Mouse (Mus musculus) liver, embryonic 14.5 days (tissue): ENCODE data around the gene Cxcr5. TPM values are rescaled to one million over a fixed set of nuclear protein-coding genes. Genes with fewer than 3 reads are reported as not detected.
"Not testable (repeated sequence)": the region's sequence is repeated elsewhere in the genome, so short reads cannot be mapped to it uniquely, and the experiment has no call there.

Experiments
- ATAC-seq: fragments of 200-750 bp; cut with Nextera tagmentation; 2 replicates; pipeline ENCODE4 v1.8.0; 2017; ENCODE audit warnings: moderate number of reproducible peaks, mild to moderate bottlenecking, moderate library complexity; ENCODE audit not compliant: insufficient read depth
- DNase-seq, 3 experiments: peaks; one replicate each; pipeline ENCODE4 v3.0.0-alpha.2; 2012 to 2013; ENCODE audit warnings: low read depth in 3 of 3, low spot score in 3 of 3
- H3K27ac ChIP-seq: fragments of 300-500 bp; sonication (generic); 2 replicates; pipeline ENCODE4 v1.5.1; 2014; ENCODE audit warnings: moderate library complexity, mild to moderate bottlenecking, control low read depth, inconsistent platforms
- H3K27me3 ChIP-seq: fragments of 300-500 bp; sonication (generic); 2 replicates; pipeline ENCODE4 v1.6.1; 2014; ENCODE audit warnings: mild to moderate bottlenecking, low read length, moderate library complexity; ENCODE audit not compliant: control insufficient read depth, insufficient read depth
- H3K36me3 ChIP-seq: fragments of 300-500 bp; sonication (generic); replicated peaks from 2 replicates; pipeline ENCODE4 v1.6.1; 2014; ENCODE audit warnings: low read depth; ENCODE audit not compliant: control insufficient read depth, insufficient read depth
- H3K4me1 ChIP-seq, 2 experiments: fragments of 200-500 bp in 1 of 2; fragments of 300-500 bp in 1 of 2; sonication (generic) in 1 of 2; replicated peaks; 2 replicates each; pipeline ENCODE4 v1.6.1; 2012 to 2014; ENCODE audit warnings: antibody characterized with exemption in 1 of 2, inconsistent platforms in 1 of 2, low read length in 1 of 2; ENCODE audit not compliant: control insufficient read depth in 2 of 2, insufficient read depth in 2 of 2
- H3K4me2 ChIP-seq: fragments of 300-500 bp; sonication (generic); 2 replicates; pipeline ENCODE4 v1.6.1; 2014; ENCODE audit warnings: low read depth, mild to moderate bottlenecking, control low read depth, moderate library complexity
- H3K4me3 ChIP-seq, 2 experiments: fragments of 200-500 bp in 1 of 2; fragments of 300-500 bp in 1 of 2; sonication (generic) in 1 of 2; 2 replicates each; pipeline ENCODE4 v1.5.1; 2012 to 2014; ENCODE audit warnings: low read depth in 2 of 2, low read length in 2 of 2, mild to moderate bottlenecking in 2 of 2, control low read depth in 1 of 2, inconsistent platforms in 1 of 2, moderate library complexity in 1 of 2; ENCODE audit not compliant: insufficient read depth in 1 of 2
- H3K9ac ChIP-seq: fragments of 300-500 bp; sonication (generic); replicated peaks from 2 replicates; pipeline ENCODE4 v1.6.1; 2014; ENCODE audit warnings: mild to moderate bottlenecking, control low read depth, moderate library complexity
- H3K9me3 ChIP-seq: fragments of 300-500 bp; sonication (generic); 2 replicates; pipeline ENCODE4 v1.6.1; 2016; ENCODE audit warnings: low read length, mixed read lengths; ENCODE audit not compliant: control insufficient read depth
- CTCF ChIP-seq: IDR thresholded peaks from 2 replicates; pipeline ENCODE4 v1.5.1; 2016; ENCODE audit warnings: antibody characterized with exemption, low read depth, control low read depth
- EP300 ChIP-seq: IDR thresholded peaks from 2 replicates; pipeline ENCODE4 v1.6.1; 2016; ENCODE audit warnings: antibody characterized with exemption, low read depth
- WGBS: fragments of 180-500 bp; shearing (Covaris S2); extraction: QIAGEN DNeasy Blood & Tissue Kit; methylation state at CpG from one replicate; pipeline ENCODE4 v1.1.7; 2014; ENCODE audit not compliant: insufficient replicate concordance; 5-methylcytosine and 5-hydroxymethylcytosine counted together
- polyA plus RNA-seq, 2 experiments: library from polyadenylated mRNA; depleted of rRNA in 1 of 2; stranded (reverse) in 1 of 2; unstranded in 1 of 2; fragments of >200 nt; fragmentation: Nextera tagmentation in 1 of 2; extraction: Ambion mirVana in 1 of 2; gene quantifications; 2 replicates each; pipeline versions ENCODE4 v1.2.1 to v1.2.3; 2012 to 2014

Gene Cxcr5
- polyA plus RNA-seq, 2 experiments, result 0.03 TPM; not detected in 1

DNA sequence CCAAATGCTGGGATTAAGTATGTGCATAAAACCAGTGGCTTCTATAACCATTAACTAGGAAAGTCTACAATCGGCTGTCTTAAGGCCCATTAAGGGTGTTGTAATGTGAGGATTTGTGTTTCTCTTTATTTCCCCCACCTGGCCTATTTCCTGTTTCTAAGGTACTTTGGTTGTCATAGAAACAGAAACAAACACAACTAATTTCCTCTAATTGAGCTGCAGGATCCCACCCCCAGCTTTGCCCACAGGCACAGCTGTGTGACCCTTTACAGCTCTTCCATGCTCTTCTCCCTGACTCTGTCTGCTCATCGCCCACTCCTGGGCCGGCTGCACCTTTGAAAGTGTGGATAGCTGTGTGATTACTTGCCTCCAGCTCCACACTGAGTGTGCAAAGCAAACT is 19.7 kb upstream of the Cxcr5 start:
- 60% methylated on average over 3 of the region's 3 CpGs for WGBS
- no peaks in the 10 kb centered on the region for H3K36me3 ChIP-seq
- H3K4me3 ChIP-seq, result no peak overlapping the region
- no peak overlapping the region for H3K9ac ChIP-seq
- no peak for ATAC-seq
- no peak overlapping the region for H3K27ac ChIP-seq
- no peaks in the 10 kb centered on the region; the same call in 1 of the 2 replicates for H3K9me3 ChIP-seq
- no peaks in the 10 kb centered on the region for H3K27me3 ChIP-seq
- TF ChIP-seq CTCF (no peak), EP300 (no peak)
- no peak for DNase-seq
- peaks cover 24 to 25% of the 10 kb centered on the region in 2 experiments for H3K4me1 ChIP-seq
- no peak overlapping the region for H3K4me2 ChIP-seq

DNA sequence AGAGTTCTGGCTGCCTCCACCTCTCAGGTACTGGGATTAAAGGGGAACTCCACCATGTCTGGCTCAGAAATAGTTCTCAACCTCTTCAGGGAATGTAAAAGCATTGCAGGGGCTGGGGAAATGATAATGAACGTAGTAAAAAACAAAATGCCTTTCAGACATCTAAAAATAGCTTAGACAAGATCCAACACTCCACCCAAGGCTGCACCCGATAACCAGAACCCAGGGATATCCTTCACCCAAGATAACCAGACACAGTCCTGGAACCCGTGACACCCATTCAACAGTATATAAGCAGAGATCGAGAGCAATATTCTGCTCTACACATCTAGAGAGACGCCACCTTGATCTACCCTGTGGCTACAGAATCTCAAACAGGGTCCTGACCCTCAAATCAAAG is 18.4 kb upstream of the Cxcr5 start:
- 18% methylated on average over 5 of the region's 5 CpGs for WGBS
- H3K27me3 ChIP-seq, result no peaks in the 10 kb centered on the region

DNA sequence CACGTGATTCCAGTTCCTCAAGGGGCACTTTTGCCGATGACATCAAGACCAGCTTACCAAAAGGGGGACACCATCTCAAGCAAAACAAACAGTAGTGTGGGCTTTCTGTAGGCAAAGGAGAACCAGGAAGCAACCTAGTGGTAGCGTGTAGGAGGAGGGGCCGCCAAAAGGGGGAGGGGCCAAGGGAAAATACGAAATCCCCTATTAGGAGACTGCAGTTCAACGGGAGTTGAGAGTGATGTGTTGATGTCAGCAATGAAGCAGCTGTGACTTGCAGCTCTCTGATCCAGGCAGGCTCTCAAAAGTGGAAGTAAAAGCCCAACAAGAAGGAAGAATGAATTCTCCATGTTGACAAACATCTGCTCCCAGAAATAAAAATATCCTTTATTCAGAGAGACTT is 17.7 kb upstream of the Cxcr5 start:
- Histone ChIP-seq H3K4me3 (peak overlapping the region; percentile 41 to 45), H3K4me1 (peaks cover 24 to 25% of the 10 kb centered on the region in 2 experiments), H3K9ac (peak overlapping the region; percentile 64), H3K36me3 (no peaks in the 10 kb centered on the region), H3K27ac (peak overlapping the region; percentile 93), H3K27me3 (no peaks in the 10 kb centered on the region), H3K9me3 (no peaks in the 10 kb centered on the region; the same call in 1 of the 2 replicates), H3K4me2 (peak overlapping the region; percentile 77)
- peak; percentile 60; the same call in 1 of the 2 replicates for ATAC-seq
- 3% methylated on average over 6 of the region's 6 CpGs for WGBS
- DNase-seq, result peak in 2 of 3 experiments; percentile 51 to 78
- no peak for TF ChIP-seq EP300
- no peak for TF ChIP-seq CTCF

More for the DNA sequence above, 18.4 kb upstream of the Cxcr5 start:
- H3K9me3 ChIP-seq, result no peaks in the 10 kb centered on the region; the same call in 1 of the 2 replicates
- H3K36me3 ChIP-seq, result no peaks in the 10 kb centered on the region
- H3K4me3 ChIP-seq, result peak overlapping the region in 1 of 2 experiments; percentile 32; a peak in 2 of 4 replicates
- H3K9ac ChIP-seq, result peak overlapping the region; percentile 64
- peak overlapping the region; percentile 77 for H3K4me2 ChIP-seq
- peaks cover 24 to 25% of the 10 kb centered on the region in 2 experiments for H3K4me1 ChIP-seq
- ATAC-seq (peak; percentile 95), DNase-seq (peak; percentile 52 to 79 (median 56))
- peak overlapping the region; percentile 93 for H3K27ac ChIP-seq
- TF ChIP-seq CTCF (no peak), EP300 (peak; percentile 85)

DNA sequence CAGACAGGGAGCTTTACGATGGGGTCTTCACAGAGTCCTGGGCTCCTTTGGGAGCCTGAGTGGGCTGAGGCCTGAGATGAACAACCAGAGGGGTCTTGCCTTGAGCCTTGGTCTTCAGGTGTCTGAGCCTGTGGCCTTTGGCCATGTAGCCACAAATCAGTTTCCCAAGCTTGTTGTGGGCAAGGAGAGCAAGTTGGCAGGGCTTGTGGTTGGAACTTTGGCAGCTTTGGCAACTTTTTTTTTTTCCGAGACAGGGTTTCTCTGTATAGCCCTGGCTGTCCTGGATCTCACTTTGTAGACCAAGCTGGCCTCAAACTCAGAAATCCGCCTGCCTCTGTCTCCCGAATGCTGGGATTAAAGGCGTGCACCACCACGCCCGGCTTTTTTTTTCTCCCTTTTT is 14.4 kb upstream of the Cxcr5 start:
- not testable (repeated sequence) for H3K4me2 ChIP-seq, H3K27ac ChIP-seq, H3K36me3 ChIP-seq, H3K4me3 ChIP-seq, H3K9me3 ChIP-seq, H3K9ac ChIP-seq, H3K27me3 ChIP-seq, ATAC-seq, DNase-seq
- H3K4me1 ChIP-seq, result peaks cover 18 to 20% of the 10 kb centered on the region in 2 experiments
- 68% methylated on average over 7 of the region's 7 CpGs for WGBS

DNA sequence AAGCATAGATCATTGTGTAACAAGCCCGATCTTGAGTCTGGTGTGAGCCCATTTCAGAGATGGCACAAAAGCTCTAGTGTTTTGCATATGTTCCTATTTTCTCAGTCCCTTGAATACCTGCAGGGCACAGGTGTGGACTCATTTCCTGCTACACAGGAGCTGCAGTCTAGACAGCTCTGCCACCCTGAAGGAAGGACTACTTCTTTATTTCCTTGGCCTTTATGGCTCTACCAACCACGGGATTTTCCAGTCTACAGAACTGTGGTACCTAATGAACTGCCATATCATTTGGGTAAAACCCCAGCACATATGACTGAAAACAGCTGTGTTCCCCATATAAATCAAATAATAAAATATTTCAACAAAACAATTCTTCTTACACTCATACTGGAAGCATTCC is 13.4 kb upstream of the Cxcr5 start:
- WGBS, result 77% methylated on average over 2 of the region's 2 CpGs

More for the DNA sequence above, 13.4 kb upstream of the Cxcr5 start:
- H3K4me3 ChIP-seq, result no peak overlapping the region
- no peak for DNase-seq
- H3K27ac ChIP-seq, result no peak overlapping the region
- peaks cover 11 to 13% of the 10 kb centered on the region in 2 experiments for H3K4me1 ChIP-seq
- no peaks in the 10 kb centered on the region for H3K9me3 ChIP-seq
- H3K4me2 ChIP-seq, result no peak overlapping the region
- ATAC-seq, result no peak
- no peak for TF ChIP-seq CTCF
- no peak for TF ChIP-seq EP300
- no peaks in the 10 kb centered on the region for H3K27me3 ChIP-seq
- no peaks in the 10 kb centered on the region for H3K36me3 ChIP-seq
- H3K9ac ChIP-seq, result no peak overlapping the region
